7 mouse cellular contexts compared by ENCODE assay signal in genomic region chr5:100636794-100637544, GRCm38 (mm10). TPM values are rescaled to one million over a fixed set of nuclear protein-coding genes. Genes with fewer than 3 reads are reported as not detected.
A peak's percentile ranks its signal among the peaks of the same experiment; 100 is the strongest.
DNase-seq lines count a peak whose midpoint lies in the region; ATAC-seq and TF ChIP-seq lines count a peak whose summit lies in the region.

No protein-coding gene starts in this region.

- peak; percentile 35; the same call in 1 of the 2 replicates for TF ChIP-seq CTCF in stomach, postnatal 0 days (IDR thresholded peaks at IDR 0.05; ENCODE audit: low read depth)

- H3K27ac ChIP-seq in heart, embryonic 10.5 days: peak overlapping the region; percentile 42; the same call in 1 of the 2 replicates
- peak overlapping the region; percentile 65 for H3K27ac ChIP-seq in stomach, postnatal 0 days (replicated peaks)
- no peak overlapping the region for H3K27ac ChIP-seq in midbrain, embryonic 16.5 days (ENCODE audit: low read length)

- DNase-seq in heart, embryonic 10.5 days (ENCODE audit: low spot score): no peak
- peak; percentile 38 to 61 for DNase-seq in lung, adult 18-20 months
- no peak for DNase-seq in stomach, postnatal 0 days (ENCODE audit: low spot score)
- DNase-seq in cerebellum, adult 8-10 months: no peak

- no peak overlapping the region for H3K4me3 ChIP-seq in heart, embryonic 10.5 days
- H3K4me3 ChIP-seq in stomach, postnatal 0 days (ENCODE audit: low read depth, low read length): no peak overlapping the region
- H3K4me3 ChIP-seq in midbrain, embryonic 16.5 days (ENCODE audit: low read depth, low read length): no peak overlapping the region

- no peak for TF ChIP-seq EP300 in stomach, postnatal 0 days (optimal IDR thresholded peaks at IDR 0.05)

- no peak overlapping the region for H3K9ac ChIP-seq in stomach, postnatal 0 days (ENCODE audit: low read length)
- no peak overlapping the region for H3K9ac ChIP-seq in midbrain, embryonic 16.5 days (ENCODE audit: low read depth, low read length)

- peak; percentile 75 for ATAC-seq in CD4-positive, CD25-positive, alpha-beta regulatory T cell, adult 4 months
- peak; percentile 69 for ATAC-seq in activated CD4-positive, CD25-positive, alpha-beta regulatory T cell, adult 4 months
- ATAC-seq in stomach, postnatal 0 days (ENCODE audit: low FRiP score, low TSS enrichment): no peak
- no peak for ATAC-seq in midbrain, embryonic 16.5 days

- peaks cover 14% of the 10 kb centered on the region for H3K4me1 ChIP-seq in heart, embryonic 10.5 days
- no peaks in the 10 kb centered on the region for H3K4me1 ChIP-seq in stomach, postnatal 0 days (replicated peaks; ENCODE audit: control insufficient read depth, insufficient read depth)
- no peaks in the 10 kb centered on the region for H3K4me1 ChIP-seq in midbrain, embryonic 16.5 days (ENCODE audit: control insufficient read depth, insufficient read depth, low read length)

- H3K36me3 ChIP-seq in heart, embryonic 10.5 days: no peaks in the 10 kb centered on the region
- H3K36me3 ChIP-seq in stomach, postnatal 0 days (ENCODE audit: control insufficient read depth, insufficient read depth, low read length): no peaks in the 10 kb centered on the region
- no peaks in the 10 kb centered on the region for H3K36me3 ChIP-seq in midbrain, embryonic 16.5 days (ENCODE audit: control insufficient read depth, insufficient read depth, low read length)

- H3K9me3 ChIP-seq in heart, embryonic 10.5 days: no peaks in the 10 kb centered on the region
- no peaks in the 10 kb centered on the region for H3K9me3 ChIP-seq in stomach, postnatal 0 days (ENCODE audit: control insufficient read depth, low read length)
- H3K9me3 ChIP-seq in midbrain, embryonic 16.5 days (replicated peaks; ENCODE audit: control insufficient read depth, low read length, poor library complexity, severe bottlenecking): no peaks in the 10 kb centered on the region

- WGBS in heart, embryonic 10.5 days: 70% methylated on average over 8 of the region's 8 CpGs
- 59% methylated on average over 8 of the region's 8 CpGs for WGBS in stomach, postnatal 0 days
- 77% methylated on average over 8 of the region's 8 CpGs for WGBS in midbrain, embryonic 16.5 days

- H3K4me2 ChIP-seq in stomach, postnatal 0 days (replicated peaks; ENCODE audit: low read depth): no peak overlapping the region
- no peak overlapping the region for H3K4me2 ChIP-seq in midbrain, embryonic 16.5 days (ENCODE audit: low read length)

- no peaks in the 10 kb centered on the region for H3K27me3 ChIP-seq in heart, embryonic 10.5 days (ENCODE audit: insufficient read depth, poor library complexity, severe bottlenecking)
- no peaks in the 10 kb centered on the region for H3K27me3 ChIP-seq in stomach, postnatal 0 days (ENCODE audit: control insufficient read depth, insufficient read depth, low read length)
- H3K27me3 ChIP-seq in midbrain, embryonic 16.5 days (ENCODE audit: control insufficient read depth, insufficient read depth, low read depth, low read length): no peaks in the 10 kb centered on the region

RNA-seq across cellular contexts. Expression of gene Coq2, which starts 38.0 kb away (rescaled TPM):
- polyA plus RNA-seq in CD4-positive, CD25-positive, alpha-beta regulatory T cell, adult 4 months (2017; shearing (Covaris generic)): 10 to 100 TPM; 12.0 to 12.9 TPM
- 1 to 10 TPM; 8.2 to 9.2 TPM for polyA plus RNA-seq in activated CD4-positive, CD25-positive, alpha-beta regulatory T cell, adult 4 months (2017; shearing (Covaris generic))
- polyA plus RNA-seq in heart, embryonic 10.5 days (2016; fragmentation: Nextera tagmentation; extraction: Ambion mirVana): 64.2 and 67.1 TPM in 2 replicates
- 52.1 and 52.3 TPM in 2 replicates for polyA plus RNA-seq in stomach, postnatal 0 days (2015; fragmentation: Nextera tagmentation; extraction: Ambion mirVana)
- 46.1 and 48.2 TPM in 2 replicates for polyA plus RNA-seq in midbrain, embryonic 16.5 days (2015; fragmentation: Nextera tagmentation; extraction: Ambion mirVana)

Comparison
In these comparisons a context has a peak if more than half of its experiments do, and no peak if none do; other contexts are left out.
1. ATAC-seq: peak in CD4-positive, CD25-positive, alpha-beta regulatory T cell, adult 4 months (single experiment) and activated CD4-positive, CD25-positive, alpha-beta regulatory T cell, adult 4 months (single experiment); none in stomach, postnatal 0 days (single experiment) and midbrain, embryonic 16.5 days (single experiment).
2. DNase-seq: peak in lung, adult 18-20 months (2 of 2); none in heart, embryonic 10.5 days (single experiment), stomach, postnatal 0 days (single experiment) and cerebellum, adult 8-10 months (single experiment).